Mouse (Mus musculus) spleen, postnatal 36 days (tissue): ENCODE results near the gene Ntn1.

Source experiments
- DNase-seq, 2 experiments: peaks; one replicate each; pipeline ENCODE4 v3.0.0; 2022; ENCODE audit warnings: low spot score in 2 of 2, mixed read lengths in 1 of 2

Gene Ntn1

DNA sequence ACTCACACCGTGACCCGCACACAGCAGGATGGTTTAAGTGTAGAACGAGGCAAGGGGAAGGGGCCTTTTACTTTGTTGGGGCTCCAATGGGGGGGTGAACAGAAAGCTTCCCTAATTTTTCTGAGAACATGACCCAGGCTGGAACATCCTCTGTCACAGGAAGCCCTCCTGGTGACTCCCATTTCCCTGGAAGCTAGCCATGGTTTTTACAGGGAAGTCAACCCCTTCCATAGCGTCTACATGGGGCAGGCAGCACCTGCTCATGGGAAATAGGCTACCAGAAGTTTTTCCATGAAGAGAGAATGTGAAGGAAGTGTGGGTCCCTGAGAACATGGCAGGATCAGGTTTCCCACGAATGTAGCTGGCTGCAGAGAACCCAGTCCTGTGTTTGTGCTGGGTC, 136.3 kb downstream of the Ntn1 start:
- DNase-seq, result no peak

GRCm38 (mm10) chr11:68263100-68263499, 137.5 kb downstream of the Ntn1 start:
- no peak for DNase-seq

- no peak for DNase-seq
These were observed 139.3 kb downstream of the Ntn1 start for GRCm38 (mm10) chr11:68261162-68261892.

GRCm38 (mm10) chr11:68260399-68260798, 140.2 kb downstream of the Ntn1 start:
- no peak for DNase-seq

DNA sequence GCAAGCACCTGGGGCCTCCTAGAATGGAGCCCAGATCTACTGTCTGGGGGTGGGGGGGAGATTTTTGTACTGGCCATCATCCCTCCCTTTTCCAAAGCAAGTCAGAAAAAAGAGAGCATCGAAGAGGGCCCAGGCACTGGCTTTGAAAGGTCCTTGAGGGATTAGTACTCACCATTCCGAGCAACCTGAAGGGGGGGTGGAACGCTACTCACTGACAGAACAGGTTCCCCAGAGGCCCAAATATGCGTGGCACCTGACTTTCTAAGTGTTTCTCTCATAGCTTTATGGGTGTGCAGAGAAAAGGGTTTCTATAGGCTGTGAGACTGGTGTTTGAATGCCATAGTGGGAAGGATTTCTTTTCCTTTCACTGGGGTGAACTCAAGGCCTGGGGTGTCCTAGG, 142.1 kb downstream of the Ntn1 start:
- no peak for DNase-seq

DNA sequence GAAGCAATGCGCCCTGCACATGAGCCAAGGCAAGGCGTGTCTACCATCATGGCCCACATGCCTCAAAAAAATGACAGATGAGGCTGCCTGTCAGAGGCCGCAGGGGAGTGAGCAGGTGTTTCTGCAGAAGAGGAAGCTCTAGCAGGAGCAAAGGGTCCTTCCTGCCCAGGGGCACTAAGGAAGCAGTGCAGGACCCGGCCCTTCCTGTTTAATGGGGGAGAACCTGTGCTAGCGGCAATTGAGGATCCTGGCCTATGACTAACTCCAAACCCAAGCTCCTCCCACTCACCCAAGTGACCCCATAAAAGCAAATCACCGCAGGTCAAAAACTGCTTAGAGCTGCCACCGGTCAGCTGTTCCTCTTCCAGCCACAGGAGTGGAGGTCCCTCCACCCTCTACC, 147.1 kb downstream of the Ntn1 start:
- peak; percentile 4 to 12 for DNase-seq

GRCm38 (mm10) chr11:68250106-68250505, 150.5 kb downstream of the Ntn1 start:
- no peak for DNase-seq

DNA sequence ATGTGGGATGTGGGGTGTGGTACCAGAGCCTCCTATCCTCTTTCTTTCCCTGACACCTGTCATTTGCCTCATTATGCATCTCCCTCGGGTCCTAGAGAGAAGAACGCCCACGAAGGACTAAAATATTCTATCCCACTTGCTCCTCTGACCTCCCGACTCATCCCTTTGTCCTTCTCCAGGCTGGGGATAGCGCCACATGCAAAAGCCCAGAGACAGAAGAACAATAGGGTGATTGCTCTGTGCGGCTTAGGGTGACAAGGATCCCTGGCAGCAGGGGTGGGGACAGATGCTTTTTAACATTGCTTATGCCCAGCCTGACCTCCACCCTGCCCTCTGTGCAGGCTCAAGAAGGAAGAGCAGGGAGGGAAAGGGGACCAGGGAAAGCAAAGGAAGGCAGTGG, 152.7 kb downstream of the Ntn1 start:
- no peak for DNase-seq

DNA sequence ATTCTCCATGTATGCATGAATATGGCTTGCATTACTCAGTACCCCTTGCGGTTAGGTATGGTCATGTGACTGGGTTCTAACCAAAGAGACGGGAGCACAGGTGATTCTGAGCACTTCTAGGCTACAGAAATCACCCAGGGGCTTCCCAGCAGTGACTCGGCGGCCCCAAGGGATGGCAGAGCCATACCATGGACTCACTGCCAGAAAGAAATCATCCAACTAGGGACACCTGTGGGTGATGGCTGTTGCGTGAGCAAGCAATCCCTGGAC, 155.7 kb downstream of the Ntn1 start:
- DNase-seq, result no peak

- no peak for DNase-seq
These were observed 156.2 kb downstream of the Ntn1 start for GRCm38 (mm10) chr11:68244254-68244991.

GRCm38 (mm10) chr11:68239756-68240155, 160.9 kb downstream of the Ntn1 start:
- no peak for DNase-seq

DNA sequence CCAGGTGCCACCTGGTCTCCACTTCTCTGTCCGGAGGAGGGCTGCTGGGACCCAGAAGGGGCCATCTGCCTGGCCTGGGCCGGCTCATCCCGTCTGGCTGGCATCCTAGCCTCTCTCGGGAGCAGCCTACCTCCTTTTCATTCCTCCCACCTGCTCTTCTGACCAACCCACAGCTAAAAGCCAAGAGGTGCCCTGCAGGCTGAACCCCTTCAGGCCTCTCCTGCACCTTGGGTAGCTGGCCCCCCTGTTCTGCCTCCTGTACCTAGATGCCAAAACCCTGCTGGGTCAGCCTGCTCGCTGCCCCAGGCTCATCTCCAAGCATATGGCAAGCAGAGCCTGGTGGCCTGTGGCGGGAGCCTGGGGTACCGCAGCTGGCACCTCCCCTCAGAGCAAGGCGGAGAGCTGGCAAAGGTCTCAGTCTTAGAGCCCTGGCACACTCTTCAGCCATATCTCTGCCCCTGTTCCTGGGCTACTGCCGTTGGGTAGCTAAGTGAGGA, 167.1 kb downstream of the Ntn1 start:
- DNase-seq, result no peak

DNA sequence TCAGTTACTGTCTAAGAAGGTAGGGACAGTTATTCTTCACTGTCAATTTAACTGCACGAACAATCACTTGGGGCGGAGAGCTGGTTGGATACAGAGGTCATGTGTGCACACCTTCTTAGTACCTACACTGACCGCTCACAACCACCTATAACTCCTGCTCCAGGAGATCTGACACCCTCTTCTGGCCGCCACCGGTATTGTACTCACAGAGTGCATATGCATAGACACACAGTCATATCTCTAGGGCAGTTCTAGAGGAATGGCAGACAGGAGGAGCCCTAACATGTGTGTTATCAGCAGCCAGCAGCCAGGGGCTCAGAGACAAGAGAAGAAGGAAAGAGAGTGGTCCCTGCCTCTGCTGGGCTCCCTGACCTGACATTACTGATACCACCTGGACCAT, 169.1 kb downstream of the Ntn1 start:
- DNase-seq, result no peak

GRCm38 (mm10) chr11:68228941-68229665, 171.5 kb downstream of the Ntn1 start:
- DNase-seq, result no peak

- DNase-seq, result no peak
These were observed 172.8 kb downstream of the Ntn1 start for GRCm38 (mm10) chr11:68227837-68228236.

DNA sequence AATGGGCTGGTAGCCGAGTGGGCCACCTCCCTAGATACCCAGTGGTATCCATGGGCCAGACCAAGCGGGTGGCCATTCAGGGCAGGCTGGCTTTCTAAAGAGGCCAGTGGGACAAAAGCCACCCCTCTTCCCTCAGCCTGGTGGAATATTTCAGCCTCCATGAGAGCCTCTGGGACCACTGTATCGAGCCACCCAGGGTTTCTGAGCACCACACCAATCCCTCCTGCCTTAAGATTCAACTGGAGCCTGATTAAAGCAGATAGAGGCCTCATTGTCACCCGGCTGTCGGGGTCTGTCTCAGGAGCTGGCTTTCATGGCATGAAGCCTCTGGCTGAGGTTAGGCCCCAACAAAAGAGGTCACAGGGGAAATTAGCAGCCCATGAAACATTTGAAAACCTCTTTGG, 174.0 kb downstream of the Ntn1 start:
- DNase-seq, result no peak

GRCm38 (mm10) chr11:68223143-68223542, 177.5 kb downstream of the Ntn1 start:
- no peak for DNase-seq

DNA sequence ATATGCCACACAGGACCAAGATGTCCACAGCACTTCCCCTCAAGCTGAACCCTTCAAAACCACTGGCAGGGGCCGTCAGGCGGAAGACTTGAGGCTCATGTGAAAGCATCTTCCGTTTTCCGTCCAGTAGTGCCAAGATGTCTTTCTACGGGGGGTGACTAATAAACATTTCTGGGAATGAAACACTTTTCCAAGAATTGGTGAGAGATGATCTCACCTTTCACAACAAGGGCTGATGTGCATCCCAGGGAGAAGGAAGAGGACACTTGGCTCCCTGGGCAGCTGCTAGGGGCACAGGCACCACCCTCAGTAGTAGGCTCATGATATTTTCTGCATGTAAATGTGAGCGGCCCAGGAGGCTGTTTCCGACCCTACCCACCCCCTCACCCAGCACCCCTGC, 178.4 kb downstream of the Ntn1 start:
- DNase-seq, result no peak

GRCm38 (mm10) chr11:68220733-68221132, 179.9 kb downstream of the Ntn1 start:
- no peak for DNase-seq

- no peak for DNase-seq
These were observed 184.6 kb downstream of the Ntn1 start for GRCm38 (mm10) chr11:68216041-68216440.

- DNase-seq, result no peak
These were observed 185.3 kb downstream of the Ntn1 start for GRCm38 (mm10) chr11:68215206-68215912.
